In the genomic region with DNA sequence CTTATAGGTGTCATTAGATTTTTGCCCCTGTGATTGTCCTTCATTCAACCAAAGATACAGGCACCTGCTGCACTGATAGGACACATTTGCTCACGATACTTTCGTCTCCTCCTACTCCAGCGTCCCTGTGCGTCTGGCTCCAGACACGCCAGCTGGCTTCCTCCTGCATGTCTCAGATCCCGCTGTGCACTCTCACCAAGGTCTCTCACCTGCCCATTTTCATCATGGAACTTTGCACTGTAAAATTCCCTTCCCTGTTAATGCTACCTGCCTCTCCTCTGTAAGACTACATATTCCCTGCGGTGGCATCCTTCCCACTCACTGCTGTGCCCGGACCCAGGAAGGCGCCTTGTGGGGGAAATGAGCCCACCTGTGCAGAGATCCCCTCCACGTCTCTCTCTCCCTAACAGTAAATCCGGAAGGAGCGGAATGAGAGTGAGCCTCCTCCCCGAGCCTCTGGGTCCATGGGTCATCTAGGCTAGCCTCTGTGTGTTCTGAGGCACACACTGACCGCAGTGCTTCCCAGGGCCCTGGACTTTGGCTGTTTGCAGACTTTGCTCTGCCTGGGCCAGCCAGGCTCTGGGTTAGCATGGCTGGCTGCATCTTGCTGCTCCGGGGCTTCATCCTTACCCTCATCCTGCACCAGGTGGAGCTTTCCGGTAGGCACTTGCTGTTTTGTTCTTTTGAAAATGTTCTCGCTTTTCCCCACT, we compare ENCODE assay signal across 17 mouse cellular contexts. TPM values are rescaled to one million over a fixed set of nuclear protein-coding genes. Genes with fewer than 3 reads are reported as not detected.
DNase-seq lines count a peak whose midpoint lies in the region; ATAC-seq and TF ChIP-seq lines count a peak whose summit lies in the region.
"Had no signal": no experiment of that assay in that cellular context is flagged by ENCODE, and none has a peak within 500 bp of the region (broad histone marks: within the 10 kb centered on the region; RNA-seq: fewer than 3 reads in every experiment).

A gene (plus strand): TSS at position 474 of the 710 bp plus-strand sequence.

- no peak within 1 kb of the TSS for H3K4me2 ChIP-seq in kidney, embryonic 16.5 days (replicated peaks; ENCODE audit: low read depth, low read length)
- H3K4me2 ChIP-seq in stomach, embryonic 15.5 days: no peak within 1 kb of the TSS
- H3K4me2 ChIP-seq: embryonic facial prominence, embryonic 13.5 days; hindbrain, embryonic 12.5 days; neural tube, embryonic 15.5 days had no signal

- no peak for TF ChIP-seq CTCF in liver, adult 2 months (IDR thresholded peaks at IDR 0.05; ENCODE audit: low read depth, low read length)

- H3K27me3 ChIP-seq in kidney, embryonic 16.5 days (ENCODE audit: insufficient read depth, low read length): no peaks in the 10 kb centered on the region
- no peaks in the 10 kb centered on the region for H3K27me3 ChIP-seq in liver, adult 2 months (ENCODE audit: control insufficient read depth, insufficient read depth, low read length)
- no peaks in the 10 kb centered on the region for H3K27me3 ChIP-seq in stomach, embryonic 15.5 days (replicated peaks)
- H3K27me3 ChIP-seq: embryonic facial prominence, embryonic 13.5 days; hindbrain, embryonic 12.5 days; neural tube, embryonic 15.5 days had no signal

- ATAC-seq in kidney, embryonic 16.5 days (ENCODE audit: low FRiP score, low TSS enrichment): peak; percentile 96
- ATAC-seq in stomach, embryonic 15.5 days (ENCODE audit: insufficient read depth, low FRiP score, low read depth): peak; percentile 45; the same call in 1 of the 2 replicates
- ATAC-seq: lung, postnatal 0 days had no signal

- H3K4me1 ChIP-seq in kidney, embryonic 16.5 days (ENCODE audit: insufficient read depth, low read length): no peaks in the 10 kb centered on the region
- H3K4me1 ChIP-seq in liver, adult 2 months (ENCODE audit: control insufficient read depth, insufficient read depth, low read length): peaks cover 30% of the 10 kb centered on the region
- H3K4me1 ChIP-seq in stomach, embryonic 15.5 days: no peaks in the 10 kb centered on the region
- H3K4me1 ChIP-seq: hindbrain, embryonic 12.5 days; midbrain, embryonic 10.5 days; neural tube, embryonic 15.5 days had no signal

- WGBS in kidney, embryonic 16.5 days: 73% methylated on average over 17 of the region's 17 CpGs
- WGBS in liver, adult 2 months: 25% methylated on average over 17 of the region's 17 CpGs
- 70% methylated on average over 17 of the region's 17 CpGs for WGBS in stomach, embryonic 15.5 days

- H3K9me3 ChIP-seq in kidney, embryonic 16.5 days (ENCODE audit: low read length): no peaks in the 10 kb centered on the region
- no peaks in the 10 kb centered on the region for H3K9me3 ChIP-seq in stomach, embryonic 15.5 days
- H3K9me3 ChIP-seq: embryonic facial prominence, embryonic 13.5 days; hindbrain, embryonic 12.5 days; midbrain, embryonic 10.5 days; neural tube, embryonic 15.5 days had no signal

- H3K9ac ChIP-seq in kidney, embryonic 16.5 days (replicated peaks; ENCODE audit: low read length): no peak within 1 kb of the TSS
- H3K9ac ChIP-seq in liver, adult 2 months (ENCODE audit: low read depth, low read length): peak within 1 kb of the TSS; percentile 89
- no peak within 1 kb of the TSS for H3K9ac ChIP-seq in stomach, embryonic 15.5 days
- H3K9ac ChIP-seq: embryonic facial prominence, embryonic 13.5 days; hindbrain, embryonic 12.5 days; neural tube, embryonic 15.5 days had no signal

- peaks cover 16% of the 10 kb centered on the region for H3K79me2 ChIP-seq in liver, adult 2 months (ENCODE audit: control insufficient read depth, insufficient read depth, low read length)

- intact Hi-C loops in heart, postnatal 10 days (cut with DNase I): no loop called here
- intact Hi-C loops in gastrocnemius, postnatal 36 days (cut with DNase I): no loop called here

- no peak within 1 kb of the TSS for H3K4me3 ChIP-seq in kidney, embryonic 16.5 days (ENCODE audit: low read length)
- peak within 1 kb of the TSS; percentile 71 for H3K4me3 ChIP-seq in liver, adult 2 months (ENCODE audit: insufficient read depth, low read depth, low read length)
- no peak within 1 kb of the TSS for H3K4me3 ChIP-seq in stomach, embryonic 15.5 days (replicated peaks)
- H3K4me3 ChIP-seq: embryonic facial prominence, embryonic 13.5 days; hindbrain, embryonic 12.5 days; layer of hippocampus, adult 2 months; left cerebral cortex, adult 2 months; midbrain, embryonic 10.5 days; neural tube, embryonic 15.5 days had no signal

- TF ChIP-seq POLR2A in liver, adult 2 months (IDR thresholded peaks at IDR 0.05; ENCODE audit: extremely low read depth, insufficient read depth, low read length): peak; percentile 79

- peak within 1 kb of the TSS; percentile 59; the same call in 1 of the 2 replicates for H3K27ac ChIP-seq in kidney, embryonic 16.5 days (ENCODE audit: low read length)
- H3K27ac ChIP-seq in liver, adult 2 months (replicated peaks; ENCODE audit: insufficient read depth, low read depth, low read length): peak within 1 kb of the TSS; percentile 99
- H3K27ac ChIP-seq in stomach, embryonic 15.5 days: no peak within 1 kb of the TSS
- H3K27ac ChIP-seq: embryonic facial prominence, embryonic 13.5 days; hindbrain, embryonic 12.5 days; layer of hippocampus, adult 2 months; left cerebral cortex, adult 2 months; midbrain, embryonic 10.5 days; neural tube, embryonic 15.5 days had no signal

- H3K36me3 ChIP-seq in kidney, embryonic 16.5 days (ENCODE audit: insufficient read depth, low read length): no peaks in the 10 kb centered on the region
- H3K36me3 ChIP-seq in liver, adult 2 months (ENCODE audit: control insufficient read depth, insufficient read depth, low read length): peaks cover 25% of the 10 kb centered on the region
- no peaks in the 10 kb centered on the region for H3K36me3 ChIP-seq in stomach, embryonic 15.5 days
- H3K36me3 ChIP-seq: embryonic facial prominence, embryonic 13.5 days; hindbrain, embryonic 12.5 days; midbrain, embryonic 10.5 days; neural tube, embryonic 15.5 days had no signal

- no peak for DNase-seq in adrenal gland, postnatal 10 days
- no peak for DNase-seq in adrenal gland, adult 18-20 months (ENCODE audit: low spot score in 2 of 2)
- peak; percentile 92 for DNase-seq in liver, adult 2 months (ENCODE audit: extremely low read depth, low read depth, low spot score)
- DNase-seq in heart, postnatal 10 days: no peak
- DNase-seq in gastrocnemius, postnatal 36 days: no peak
- no peak for DNase-seq in lung, postnatal 10 days
- DNase-seq: cerebellum, adult 11 months; thymus, postnatal 36 days had no signal

RNA-seq across cellular contexts. Expression of the gene that starts here (rescaled TPM):
- total RNA-seq in adrenal gland, postnatal 10 days (2021): 10 to 100 TPM; 19.2 to 41.7 TPM
- not detected for total RNA-seq in adrenal gland, adult 18-20 months (2021)
- 1.8 and 1.9 TPM in 2 replicates for polyA plus RNA-seq in kidney, embryonic 16.5 days (2015; fragmentation: Nextera tagmentation; extraction: Ambion mirVana)
- 240 and 252 TPM in 2 replicates for total RNA-seq in liver, adult 2 months (2014; rRNA removed)
- polyA plus RNA-seq in liver, adult 2 months (2012; rRNA removed): 374 and 460 TPM in 2 replicates
- polyA plus RNA-seq in stomach, embryonic 15.5 days (2015; fragmentation: Nextera tagmentation; extraction: Ambion mirVana): 2.9 and 3.4 TPM in 2 replicates
- total RNA-seq in heart, postnatal 10 days (2021): not detected
- total RNA-seq in gastrocnemius, postnatal 36 days (2021): not detected
- total RNA-seq: layer of hippocampus, adult 2 months; left cerebral cortex, adult 2 months had no signal

Comparison
In these comparisons a context has a peak if more than half of its experiments do, and no peak if none do; other contexts are left out.
1. RNA of the gene that starts here (total RNA-seq): 240 to 252 TPM in liver, adult 2 months and 19.2 to 41.7 TPM in adrenal gland, postnatal 10 days; not detected in adrenal gland, adult 18-20 months, not detected in heart, postnatal 10 days and not detected in gastrocnemius, postnatal 36 days; every median in the first group is over 10 times any median in the second.
2. RNA of the gene that starts here (polyA plus RNA-seq): 374 to 460 TPM in liver, adult 2 months; 2.9 to 3.4 TPM in stomach, embryonic 15.5 days and 1.8 to 1.9 TPM in kidney, embryonic 16.5 days; every median in the first group is over 10 times any median in the second.